Mouse (Mus musculus) left cerebral cortex, adult 9 months (tissue): ENCODE measurements around the gene Plxnd1.

Experiments
- DNase-seq, 2 experiments: peaks; one replicate each; pipeline ENCODE4 v3.0.0; 2022; ENCODE audit warnings: low spot score in 2 of 2

The Plxnd1 gene

DNA sequence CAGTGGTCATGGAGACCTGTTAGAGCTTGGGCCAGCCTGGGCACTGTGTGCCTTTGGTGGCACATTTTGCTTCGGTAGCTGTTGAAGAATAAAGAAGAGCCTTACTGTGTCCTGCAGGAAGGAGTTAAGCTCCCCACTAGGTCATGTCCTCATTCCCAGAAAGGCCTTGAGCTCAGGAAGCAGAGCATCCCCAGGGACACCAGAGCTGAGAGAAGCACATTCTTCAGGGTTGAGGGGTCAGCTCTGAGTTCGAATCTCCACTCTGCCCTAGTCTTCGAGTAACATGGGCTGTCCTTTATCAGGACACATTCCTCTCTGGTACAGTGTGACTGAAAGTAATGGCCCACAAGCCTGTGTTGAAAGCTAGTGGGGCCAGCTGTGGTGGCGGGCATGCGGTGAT, 74.9 kb downstream of the Plxnd1 start:
- no peak for DNase-seq

GRCm38 (mm10) chr6:115918615-115919014, 76.2 kb downstream of the Plxnd1 start:
- DNase-seq, result no peak

- DNase-seq, result no peak
Observed at GRCm38 (mm10) chr6:115916611-115917010, 78.2 kb downstream of the Plxnd1 start.

- DNase-seq, result peak; percentile 62 to 77
Observed at GRCm38 (mm10) chr6:115915601-115916445, 79.0 kb downstream of the Plxnd1 start.

DNA sequence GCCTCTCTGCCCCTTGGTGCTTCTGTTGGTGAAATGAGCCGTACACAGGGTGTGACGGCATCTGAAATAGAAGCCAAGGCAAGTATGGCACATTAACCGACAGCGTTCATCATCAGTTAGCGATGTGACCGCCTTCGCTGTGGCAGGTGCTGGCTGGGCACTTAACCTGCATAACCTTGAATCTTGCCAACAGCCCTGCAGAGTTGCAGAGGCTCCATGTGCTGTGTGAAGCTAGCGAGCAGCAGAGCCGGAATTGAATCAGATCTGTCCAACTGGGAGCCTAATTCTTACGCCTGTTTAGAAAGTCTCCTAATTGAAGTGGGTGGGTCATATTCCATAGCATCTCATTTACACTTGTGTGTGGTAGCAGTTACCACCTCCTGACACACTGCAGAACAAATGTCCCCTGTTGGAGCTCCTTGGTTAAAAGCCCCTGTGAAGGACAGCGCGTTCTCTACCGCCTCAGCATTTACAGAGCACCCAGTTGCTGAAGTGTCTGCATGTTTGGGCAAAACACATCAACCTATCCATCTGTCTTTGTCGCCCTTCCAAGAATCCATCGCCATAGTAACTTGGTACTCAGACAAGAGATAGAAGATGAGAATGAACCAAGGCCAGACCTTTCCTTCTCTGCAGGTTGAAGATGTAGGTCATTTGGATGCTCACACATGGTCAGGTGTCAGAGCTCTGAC, 80.1 kb downstream of the Plxnd1 start:
- peak; percentile 66 to 76 for DNase-seq

- no peak for DNase-seq
Observed at GRCm38 (mm10) chr6:115913482-115913881, 81.3 kb downstream of the Plxnd1 start.

GRCm38 (mm10) chr6:115911763-115912162, 83.0 kb downstream of the Plxnd1 start:
- DNase-seq, result no peak

- DNase-seq, result no peak
Observed at GRCm38 (mm10) chr6:115909940-115910339, 84.9 kb downstream of the Plxnd1 start.

GRCm38 (mm10) chr6:115909052-115909451, 85.8 kb downstream of the Plxnd1 start:
- DNase-seq, result no peak

DNA sequence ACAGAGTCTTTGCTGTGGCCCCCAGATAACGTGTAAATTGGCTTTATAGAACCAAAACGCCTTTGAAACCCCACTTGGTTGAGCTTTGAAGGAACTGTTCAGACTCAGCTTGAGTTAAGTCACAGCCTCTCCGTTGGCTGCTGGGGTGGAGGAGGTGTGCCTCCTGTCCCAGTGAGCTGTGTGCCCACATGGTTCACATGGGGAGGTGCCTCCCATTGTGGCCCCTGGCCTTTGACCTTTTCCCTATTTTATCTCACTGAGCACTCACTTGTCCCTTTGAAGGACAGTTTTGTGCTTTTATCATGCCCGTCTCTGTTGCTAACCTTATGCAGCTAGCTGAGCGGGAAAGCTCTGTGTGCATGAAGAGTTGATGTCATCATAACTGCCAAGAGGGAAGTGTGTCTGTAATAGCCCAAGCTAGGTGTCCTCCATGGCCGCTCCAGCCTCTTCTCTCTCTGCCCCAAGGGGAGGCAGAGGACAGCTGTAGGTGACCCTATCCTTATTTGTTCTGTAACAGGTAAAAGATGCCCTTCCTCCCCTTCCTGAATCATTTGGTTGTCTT, 86.3 kb downstream of the Plxnd1 start:
- no peak for DNase-seq

GRCm38 (mm10) chr6:115906871-115907270, 87.9 kb downstream of the Plxnd1 start:
- no peak for DNase-seq

- no peak for DNase-seq
Observed at GRCm38 (mm10) chr6:115906455-115906854, 88.3 kb downstream of the Plxnd1 start.

DNA sequence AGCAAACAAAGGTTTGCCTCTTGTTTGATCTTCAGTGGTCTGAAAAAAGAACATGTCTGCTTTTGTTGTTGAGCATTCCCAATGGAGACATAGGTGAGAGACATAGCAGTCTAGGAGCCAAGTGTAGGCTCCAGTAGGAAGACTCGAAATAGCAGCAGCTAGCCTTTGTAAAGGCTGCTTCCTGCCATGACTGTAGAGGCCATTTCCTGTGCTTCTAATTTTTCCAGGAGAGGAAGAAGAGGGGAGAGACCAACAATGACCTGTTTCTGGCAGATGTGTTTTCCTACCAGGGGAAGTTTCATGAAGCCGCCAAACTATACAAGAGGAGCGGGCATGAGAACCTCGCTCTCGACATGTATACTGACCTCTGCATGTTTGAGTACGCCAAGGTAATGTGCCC, 89.2 kb downstream of the Plxnd1 start:
- DNase-seq, result no peak
